Mouse (Mus musculus) hematopoietic multipotent progenitor cell, adult 10-12 weeks (in vitro differentiated cells): ENCODE measurements around the gene Fbxl15. TPM values are rescaled to one million over a fixed set of nuclear protein-coding genes. Genes with fewer than 3 reads are reported as not detected.

Experiments
- polyA plus RNA-seq: library from polyadenylated mRNA; stranded (reverse); fragments of >175 nt; gene quantifications from 2 replicates; pipeline ENCODE4 v1.2.3, GENCODE M21; 2012; ENCODE audit warnings: low replicate concordance

Gene Fbxl15
- 17.6 and 24.2 TPM in 2 replicates for polyA plus RNA-seq

GRCm38 (mm10) chr19:46328081-46329030 is at the start of gene Fbxl15:
TSS of gene Fbxl15 (plus strand) at chr19:46328184.

GRCm38 (mm10) chr19:46304216-46304841 is 23.7 kb upstream of the Fbxl15 start, which contains the start of gene Nfkb2:
TSS of gene Nfkb2 (plus strand) at chr19:46304320.

DNA sequence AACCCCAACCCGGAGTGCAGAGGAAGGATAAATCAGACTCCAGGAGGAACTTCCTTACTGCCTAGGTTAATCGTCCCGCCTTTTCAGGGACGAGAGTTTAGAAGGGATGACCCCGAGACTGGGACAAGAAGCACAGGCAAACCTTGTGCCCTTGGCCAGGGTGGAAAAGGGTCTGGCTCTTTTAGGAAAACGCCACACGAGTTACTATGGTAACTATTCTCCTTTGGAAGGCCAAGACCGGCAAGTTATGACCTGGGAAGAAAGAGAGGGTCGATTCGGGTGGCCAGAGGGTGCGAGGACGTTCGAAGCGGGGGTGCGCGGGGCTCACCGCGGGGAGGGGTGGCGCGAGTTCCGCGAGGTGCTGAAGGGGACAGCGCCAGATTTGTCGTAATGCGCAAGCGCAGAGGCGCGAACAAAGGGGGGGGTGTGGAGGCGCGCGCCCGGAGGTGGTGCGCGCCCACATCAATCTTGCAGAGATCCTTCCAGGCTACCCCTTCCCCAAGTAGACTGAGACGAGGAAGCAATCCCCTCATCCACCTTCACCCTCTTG is 1.2 kb upstream of the Fbxl15 start, which contains the start of gene Psd:
Gene Psd, minus strand, starts transcription at position 401 of the 550 bp plus-strand sequence.

GRCm38 (mm10) chr19:46338331-46338936 is 10.4 kb downstream of the Fbxl15 start, which contains the start of gene Cuedc2:
TSS of gene Cuedc2 (minus strand) at chr19:46338702.

GRCm38 (mm10) chr19:46350168-46350932 is 22.4 kb downstream of the Fbxl15 start, which contains the start of gene 2310034G01Rik:
TSS of gene 2310034G01Rik (minus strand) at chr19:46350302.

Other genes starting within 250 kb of the Fbxl15 start
- not detected in 2 replicates for gene Elovl3, start 196.3 kb upstream of the Fbxl15 start, polyA plus RNA-seq
- not detected in 2 replicates for gene Pitx3, start 179.9 kb upstream of the Fbxl15 start, polyA plus RNA-seq
- gene Gbf1, start 175.7 kb upstream of the Fbxl15 start, polyA plus RNA-seq: 419 and 633 TPM in 2 replicates
- gene Nfkb2, start 23.9 kb upstream of the Fbxl15 start, polyA plus RNA-seq: 225 and 361 TPM in 2 replicates
- gene Psd, start 1.0 kb upstream of the Fbxl15 start, polyA plus RNA-seq: 1.7 and 2.5 TPM in 2 replicates
- gene Cuedc2, start 10.5 kb downstream of the Fbxl15 start, polyA plus RNA-seq: 94.2 and 96.3 TPM in 2 replicates
- 9.8 and 25.9 TPM in 2 replicates for gene Mfsd13a, start 12.9 kb downstream of the Fbxl15 start, polyA plus RNA-seq
- gene 2310034G01Rik, start 22.1 kb downstream of the Fbxl15 start, polyA plus RNA-seq: 0.34 and 0.75 TPM in 2 replicates
- 26.1 and 37.0 TPM in 2 replicates for gene Actr1a, start 67.6 kb downstream of the Fbxl15 start, polyA plus RNA-seq
- 38.7 and 49.4 TPM in 2 replicates for gene Sufu, start 68.7 kb downstream of the Fbxl15 start, polyA plus RNA-seq
- 113 and 173 TPM in 2 replicates for gene Trim8, start 173.5 kb downstream of the Fbxl15 start, polyA plus RNA-seq
- 6.1 and 13.0 TPM in 2 replicates for gene Arl3, start 245.0 kb downstream of the Fbxl15 start, polyA plus RNA-seq
- 0.89 and 2.4 TPM in 2 replicates for gene Sfxn2, start 245.2 kb downstream of the Fbxl15 start, polyA plus RNA-seq